Mouse (Mus musculus) E14TG2a.4 (cell line): Measurements from ENCODE around the gene Pitpnm3.

Experiments used
- H3K27me3 ChIP-seq: 2 replicates; pipeline ENCODE4 v1.6.1; 2014; ENCODE audit warnings: low read length, control low read depth; ENCODE audit not compliant: insufficient read depth
- H3K36me3 ChIP-seq: 2 replicates; pipeline ENCODE4 v1.6.1; 2014; ENCODE audit warnings: low read length, control low read depth; ENCODE audit not compliant: insufficient read depth
- H3K4me1 ChIP-seq: replicated peaks from 2 replicates; pipeline ENCODE4 v1.6.1; 2014; ENCODE audit warnings: low read depth, low read length, control low read depth
- H3K4me3 ChIP-seq: replicated peaks from 2 replicates; pipeline ENCODE4 v1.5.1; 2014; ENCODE audit warnings: mild to moderate bottlenecking, low read length
- H3K9me3 ChIP-seq: 2 replicates; pipeline ENCODE4 v1.6.1; 2014; ENCODE audit warnings: low read length, control low read depth
- CTCF ChIP-seq: conservative IDR thresholded peaks from 2 replicates; pipeline ENCODE4 v1.5.1; 2014; ENCODE audit warnings: low read length
- NANOG ChIP-seq: IDR thresholded peaks from 2 replicates; pipeline ENCODE4 v1.6.1; 2014; ENCODE audit warnings: borderline replicate concordance, low read length, mixed read lengths
- POU5F1 ChIP-seq: IDR thresholded peaks from 2 replicates; pipeline ENCODE4 v1.6.1; 2014; ENCODE audit warnings: low read length, borderline replicate concordance

The Pitpnm3 gene

GRCm38 (mm10) chr11:72145877-72146248, 10.3 kb upstream of the Pitpnm3 start:
- Histone ChIP-seq H3K4me1 (peaks cover 26% of the 10 kb centered on the region), H3K27me3 (peaks cover 13% of the 10 kb centered on the region), H3K36me3 (no peaks in the 10 kb centered on the region), H3K9me3 (no peaks in the 10 kb centered on the region), H3K4me3 (no peak overlapping the region)
- TF ChIP-seq CTCF: no peak
- TF ChIP-seq NANOG: no peak
- no peak for TF ChIP-seq POU5F1

GRCm38 (mm10) chr11:72145182-72145876, 9.8 kb upstream of the Pitpnm3 start:
- TF ChIP-seq NANOG (no peak), CTCF (peak; percentile 87), POU5F1 (no peak)
- H3K4me3 ChIP-seq: no peak overlapping the region

GRCm38 (mm10) chr11:72142889-72143288, 7.3 kb upstream of the Pitpnm3 start:
- Histone ChIP-seq H3K4me3 (peak overlapping the region; percentile 57), H3K9me3 (no peaks in the 10 kb centered on the region), H3K4me1 (peaks cover 17% of the 10 kb centered on the region), H3K36me3 (no peaks in the 10 kb centered on the region), H3K27me3 (peaks cover 37% of the 10 kb centered on the region)
- TF ChIP-seq NANOG (no peak), CTCF (no peak), POU5F1 (no peak)

More at GRCm38 (mm10) chr11:72145182-72145876, 9.8 kb upstream of the Pitpnm3 start:
- Histone ChIP-seq H3K4me1 (peaks cover 24% of the 10 kb centered on the region), H3K9me3 (no peaks in the 10 kb centered on the region), H3K27me3 (peaks cover 16% of the 10 kb centered on the region), H3K36me3 (no peaks in the 10 kb centered on the region)

- Histone ChIP-seq H3K36me3 (no peaks in the 10 kb centered on the region), H3K9me3 (no peaks in the 10 kb centered on the region), H3K4me1 (peaks cover 28% of the 10 kb centered on the region), H3K4me3 (no peak overlapping the region), H3K27me3 (peaks cover 57% of the 10 kb centered on the region)
- no peak for TF ChIP-seq CTCF
- TF ChIP-seq NANOG: no peak
- no peak for TF ChIP-seq POU5F1
These were observed 4.6 kb upstream of the Pitpnm3 start for GRCm38 (mm10) chr11:72140198-72140597.

GRCm38 (mm10) chr11:72136231-72136982, 829 bp upstream of the Pitpnm3 start:
- Histone ChIP-seq H3K9me3 (no peaks in the 10 kb centered on the region), H3K4me3 (peak overlapping the region; percentile 80), H3K4me1 (peaks cover 43% of the 10 kb centered on the region), H3K36me3 (no peaks in the 10 kb centered on the region), H3K27me3 (peaks cover 87% of the 10 kb centered on the region)
- TF ChIP-seq NANOG: no peak
- TF ChIP-seq POU5F1: no peak
- no peak for TF ChIP-seq CTCF

GRCm38 (mm10) chr11:72134536-72135382, 819 bp downstream of the Pitpnm3 start:
- peaks cover 59% of the 10 kb centered on the region for H3K4me1 ChIP-seq
- TF ChIP-seq CTCF (no peak), POU5F1 (no peak), NANOG (no peak)
- H3K27me3 ChIP-seq: peaks cover 84% of the 10 kb centered on the region
- peak overlapping the region; percentile 80 for H3K4me3 ChIP-seq
- no peaks in the 10 kb centered on the region for H3K36me3 ChIP-seq
- H3K9me3 ChIP-seq: no peaks in the 10 kb centered on the region

GRCm38 (mm10) chr11:72133075-72133474, 2.5 kb downstream of the Pitpnm3 start:
- Histone ChIP-seq H3K4me1 (peaks cover 64% of the 10 kb centered on the region), H3K27me3 (peaks cover 78% of the 10 kb centered on the region), H3K36me3 (no peaks in the 10 kb centered on the region), H3K4me3 (no peak overlapping the region), H3K9me3 (no peaks in the 10 kb centered on the region)
- TF ChIP-seq POU5F1 (no peak), NANOG (no peak), CTCF (no peak)

GRCm38 (mm10) chr11:72132266-72132665, 3.3 kb downstream of the Pitpnm3 start:
- peaks cover 68% of the 10 kb centered on the region for H3K4me1 ChIP-seq
- TF ChIP-seq CTCF: no peak
- no peak for TF ChIP-seq POU5F1
- TF ChIP-seq NANOG: no peak
- H3K4me3 ChIP-seq: 0 out of 2 replicates have a peak overlapping the region, but pooled peaks have one; percentile 4
- H3K9me3 ChIP-seq: no peaks in the 10 kb centered on the region
- H3K36me3 ChIP-seq: no peaks in the 10 kb centered on the region
- H3K27me3 ChIP-seq: peaks cover 70% of the 10 kb centered on the region
